Mouse (Mus musculus): ENCODE results near the gene Cactin.

Gene Cactin

GRCm38 (mm10) chr10:81297845-81298244 is 23.1 kb upstream of the Cactin start:
- DNase-seq (ENCODE audit: low read depth, low spot score): no peak

GRCm38 (mm10) chr10:81298369-81299100 is 22.4 kb upstream of the Cactin start:
- no peak for DNase-seq (ENCODE audit: low read depth, low spot score)

GRCm38 (mm10) chr10:81299585-81300351 is 21.1 kb upstream of the Cactin start:
- no peak for DNase-seq (ENCODE audit: low read depth, low spot score)

- no peak for DNase-seq (ENCODE audit: low read depth, low spot score)
Observed at GRCm38 (mm10) chr10:81300352-81300907, 20.5 kb upstream of the Cactin start.

GRCm38 (mm10) chr10:81301321-81301720 is 19.6 kb upstream of the Cactin start:
- no peak for DNase-seq (ENCODE audit: low read depth, low spot score)

- no peak for DNase-seq (ENCODE audit: low read depth, low spot score)
Observed at GRCm38 (mm10) chr10:81302288-81302687, 18.6 kb upstream of the Cactin start.

GRCm38 (mm10) chr10:81302781-81303218 is 18.1 kb upstream of the Cactin start:
- no peak for DNase-seq (ENCODE audit: low read depth, low spot score)

- DNase-seq (ENCODE audit: low read depth, low spot score): no peak
Observed at GRCm38 (mm10) chr10:81303258-81303657, 17.6 kb upstream of the Cactin start.

- DNase-seq (ENCODE audit: low read depth, low spot score): no peak
Observed at GRCm38 (mm10) chr10:81303761-81304160, 17.1 kb upstream of the Cactin start.

GRCm38 (mm10) chr10:81304597-81305238 is 16.2 kb upstream of the Cactin start:
- DNase-seq (ENCODE audit: low read depth, low spot score): peak; percentile 64

- DNase-seq (ENCODE audit: low read depth, low spot score): no peak
Observed at GRCm38 (mm10) chr10:81305663-81306062, 15.2 kb upstream of the Cactin start.

GRCm38 (mm10) chr10:81306173-81306668 is 14.7 kb upstream of the Cactin start:
- DNase-seq (ENCODE audit: low read depth, low spot score): no peak

GRCm38 (mm10) chr10:81306837-81307682 is 13.8 kb upstream of the Cactin start:
- DNase-seq (ENCODE audit: low read depth, low spot score): no peak

GRCm38 (mm10) chr10:81309571-81309970 is 11.3 kb upstream of the Cactin start:
- DNase-seq (ENCODE audit: low read depth, low spot score): no peak

- DNase-seq (ENCODE audit: low read depth, low spot score): no peak
Observed at GRCm38 (mm10) chr10:81313581-81313980, 7.3 kb upstream of the Cactin start.

GRCm38 (mm10) chr10:81314201-81314600 is 6.7 kb upstream of the Cactin start:
- DNase-seq (ENCODE audit: low read depth, low spot score): no peak

- DNase-seq (ENCODE audit: low read depth, low spot score): no peak
Observed at GRCm38 (mm10) chr10:81315587-81315986, 5.3 kb upstream of the Cactin start.

- no peak for DNase-seq (ENCODE audit: low read depth, low spot score)
Observed at GRCm38 (mm10) chr10:81316338-81317060, 4.4 kb upstream of the Cactin start.

GRCm38 (mm10) chr10:81317273-81317672 is 3.6 kb upstream of the Cactin start:
- DNase-seq (ENCODE audit: low read depth, low spot score): no peak

GRCm38 (mm10) chr10:81318589-81319329 is 2.1 kb upstream of the Cactin start:
- peak; percentile 52 for DNase-seq (ENCODE audit: low read depth, low spot score)

Data from 3T3-L1 (cell line).